Mouse (Mus musculus) left cerebral cortex, adult 9 months (tissue): ENCODE data around the gene Foxn3.
A peak's percentile ranks its signal among the peaks of the same experiment; 100 is the strongest.

Source experiments
- DNase-seq, 2 experiments: peaks; one replicate each; pipeline ENCODE4 v3.0.0; 2022; ENCODE audit warnings: low spot score in 2 of 2

Gene Foxn3

GRCm38 (mm10) chr12:99562073-99562866, 1.1 kb downstream of the Foxn3 start:
- peak in 1 of 2 experiments; percentile 47 for DNase-seq

- no peak for DNase-seq
Observed at GRCm38 (mm10) chr12:99561333-99561766, 2.0 kb downstream of the Foxn3 start.

- DNase-seq: no peak
Observed at GRCm38 (mm10) chr12:99560701-99561332, 2.6 kb downstream of the Foxn3 start.

GRCm38 (mm10) chr12:99559483-99559882, 3.9 kb downstream of the Foxn3 start:
- no peak for DNase-seq

- DNase-seq: no peak
Observed at GRCm38 (mm10) chr12:99558476-99558875, 4.9 kb downstream of the Foxn3 start.

GRCm38 (mm10) chr12:99557498-99557897, 5.9 kb downstream of the Foxn3 start:
- no peak for DNase-seq

GRCm38 (mm10) chr12:99550629-99551028, 12.8 kb downstream of the Foxn3 start:
- no peak for DNase-seq

- DNase-seq: no peak
Observed at GRCm38 (mm10) chr12:99549811-99550210, 13.6 kb downstream of the Foxn3 start.

GRCm38 (mm10) chr12:99548419-99548818, 15.0 kb downstream of the Foxn3 start:
- no peak for DNase-seq

GRCm38 (mm10) chr12:99547295-99547694, 16.1 kb downstream of the Foxn3 start:
- DNase-seq: no peak

GRCm38 (mm10) chr12:99545270-99545770, 18.1 kb downstream of the Foxn3 start:
- no peak for DNase-seq

GRCm38 (mm10) chr12:99544262-99545128, 18.9 kb downstream of the Foxn3 start:
- no peak for DNase-seq

GRCm38 (mm10) chr12:99543421-99544195, 19.8 kb downstream of the Foxn3 start:
- DNase-seq: no peak

GRCm38 (mm10) chr12:99540201-99540600, 23.2 kb downstream of the Foxn3 start:
- DNase-seq: no peak

- no peak for DNase-seq
Observed at GRCm38 (mm10) chr12:99537316-99537715, 26.1 kb downstream of the Foxn3 start.

- DNase-seq: no peak
Observed at GRCm38 (mm10) chr12:99536426-99536825, 27.0 kb downstream of the Foxn3 start.

- no peak for DNase-seq
Observed at GRCm38 (mm10) chr12:99532342-99532741, 31.0 kb downstream of the Foxn3 start.

- no peak for DNase-seq
Observed at GRCm38 (mm10) chr12:99529687-99530411, 33.5 kb downstream of the Foxn3 start.

GRCm38 (mm10) chr12:99528958-99529357, 34.4 kb downstream of the Foxn3 start:
- DNase-seq: no peak

GRCm38 (mm10) chr12:99527452-99527851, 35.9 kb downstream of the Foxn3 start:
- DNase-seq: no peak
